Mouse (Mus musculus) neural tube, embryonic 14.5 days (tissue): ENCODE measurements around the gene Ugt1a7c. TPM values are rescaled to one million over a fixed set of nuclear protein-coding genes. Genes with fewer than 3 reads are reported as not detected.
"Not testable (repeated sequence)": the region's sequence is repeated elsewhere in the genome, so short reads cannot be mapped to it uniquely, and the experiment has no call there.

Experiments
- ATAC-seq: fragments of 200-750 bp; cut with Nextera tagmentation; 2 replicates; pipeline ENCODE4 v1.8.0; 2017; ENCODE audit warnings: low read depth, mild to moderate bottlenecking, moderate TSS enrichment, moderate library complexity
- H3K27ac ChIP-seq: fragments of 300-500 bp; sonication (generic); 2 replicates; pipeline ENCODE4 v1.5.1; 2014; ENCODE audit warnings: low read depth, mild to moderate bottlenecking, control low read depth, low read length, moderate library complexity, mixed read lengths
- H3K27me3 ChIP-seq: fragments of 300-500 bp; sonication (generic); 2 replicates; pipeline ENCODE4 v1.6.1; 2014; ENCODE audit warnings: low read length; ENCODE audit not compliant: control insufficient read depth, insufficient read depth
- H3K36me3 ChIP-seq: fragments of 300-500 bp; sonication (generic); 2 replicates; pipeline ENCODE4 v1.6.1; 2014; ENCODE audit warnings: low read length, mixed read lengths; ENCODE audit not compliant: control insufficient read depth, insufficient read depth
- H3K4me1 ChIP-seq: fragments of 300-500 bp; sonication (generic); 2 replicates; pipeline ENCODE4 v1.6.1; 2014; ENCODE audit warnings: low read length; ENCODE audit not compliant: control insufficient read depth, insufficient read depth
- H3K4me2 ChIP-seq: fragments of 300-500 bp; sonication (generic); 2 replicates; pipeline ENCODE4 v1.6.1; 2014; ENCODE audit warnings: mild to moderate bottlenecking, low read depth, low read length, control low read depth
- H3K4me3 ChIP-seq: fragments of 300-500 bp; sonication (generic); 2 replicates; pipeline ENCODE4 v1.5.1; 2014; ENCODE audit warnings: low read depth, low read length, control low read depth, mixed read lengths
- H3K9ac ChIP-seq: fragments of 300-500 bp; sonication (generic); replicated peaks from 2 replicates; pipeline ENCODE4 v1.6.1; 2014; ENCODE audit warnings: low read depth, mild to moderate bottlenecking, control low read depth, low read length, mixed read lengths
- H3K9me3 ChIP-seq: fragments of 300-500 bp; sonication (generic); 2 replicates; pipeline ENCODE4 v1.6.1; 2016; ENCODE audit warnings: low read length; ENCODE audit not compliant: control insufficient read depth
- WGBS: fragments of 180-500 bp; shearing (Covaris S2); extraction: QIAGEN DNeasy Blood & Tissue Kit; methylation state at CpG from one replicate; pipeline ENCODE4 v1.1.7; 2014; 5-methylcytosine and 5-hydroxymethylcytosine counted together
- polyA plus RNA-seq: library from polyadenylated mRNA; unstranded; fragments of >200 nt; fragmentation: Nextera tagmentation; extraction: Ambion mirVana; gene quantifications from 2 replicates; pipeline ENCODE4 v1.2.1, GENCODE M21; 2014

Ugt1a7c gene
- polyA plus RNA-seq: 0.32 and 1.1 TPM in 2 replicates

GRCm38 (mm10) chr1:88094941-88095492 lies at the start of gene Ugt1a7c:
TSS of gene Ugt1a7c (plus strand) at chr1:88095062.
- no peak within 1 kb of the TSS for H3K27ac ChIP-seq
- H3K4me3 ChIP-seq: no peak within 1 kb of the TSS
- H3K9me3 ChIP-seq: no peaks in the 10 kb centered on the region
- H3K4me1 ChIP-seq: no peaks in the 10 kb centered on the region
- no peak within 1 kb of the TSS for H3K4me2 ChIP-seq
- H3K36me3 ChIP-seq: no peaks in the 10 kb centered on the region
- 62% methylated on average over 10 of the region's 10 CpGs for WGBS
- no peaks in the 10 kb centered on the region for H3K27me3 ChIP-seq
- no peak within 1 kb of the TSS for H3K9ac ChIP-seq
- no peak for ATAC-seq

GRCm38 (mm10) chr1:88047408-88047807 lies 47.5 kb upstream of the Ugt1a7c start:
- H3K9me3 ChIP-seq, H3K27me3 ChIP-seq, ATAC-seq, H3K4me2 ChIP-seq, H3K4me3 ChIP-seq, H3K9ac ChIP-seq, H3K27ac ChIP-seq, H3K36me3 ChIP-seq, H3K4me1 ChIP-seq: not testable (repeated sequence)
- 91% methylated on average over 2 of the region's 2 CpGs for WGBS

- Histone ChIP-seq H3K4me3 (no peak within 1 kb of the TSS), H3K27ac (no peak within 1 kb of the TSS), H3K4me2 (no peak within 1 kb of the TSS), H3K27me3 (no peaks in the 10 kb centered on the region), H3K4me1 (no peaks in the 10 kb centered on the region), H3K9ac (no peak within 1 kb of the TSS), H3K9me3 (no peaks in the 10 kb centered on the region), H3K36me3 (no peaks in the 10 kb centered on the region)
- 88% methylated on average over 1 of the region's 1 CpGs for WGBS
- ATAC-seq: no peak
Measured at GRCm38 (mm10) chr1:88055088-88055487, 39.8 kb upstream of the Ugt1a7c start, which contains the start of gene Ugt1a10. TSS of gene Ugt1a10 (plus strand) at chr1:88055388.

- not testable (repeated sequence) for H3K4me1 ChIP-seq, ATAC-seq
- WGBS: 67% methylated on average over 1 of the region's 2 CpGs
Measured at GRCm38 (mm10) chr1:88066472-88067102, 28.3 kb upstream of the Ugt1a7c start.

GRCm38 (mm10) chr1:88070495-88070894 lies 24.4 kb upstream of the Ugt1a7c start, which contains the start of gene Ugt1a9:
TSS of gene Ugt1a9 (plus strand) at chr1:88070800.
- WGBS: 82% methylated on average over 2 of the region's 2 CpGs
- H3K9ac ChIP-seq: no peak within 1 kb of the TSS
- no peaks in the 10 kb centered on the region for H3K27me3 ChIP-seq
- H3K4me1 ChIP-seq: no peaks in the 10 kb centered on the region
- H3K4me3 ChIP-seq: no peak within 1 kb of the TSS
- H3K4me2 ChIP-seq: no peak within 1 kb of the TSS
- no peaks in the 10 kb centered on the region for H3K9me3 ChIP-seq
- no peak within 1 kb of the TSS for H3K27ac ChIP-seq
- no peak for ATAC-seq
- no peaks in the 10 kb centered on the region for H3K36me3 ChIP-seq

More at GRCm38 (mm10) chr1:88066472-88067102, 28.3 kb upstream of the Ugt1a7c start:
- H3K9ac ChIP-seq, H3K27me3 ChIP-seq, H3K4me3 ChIP-seq, H3K4me2 ChIP-seq, H3K36me3 ChIP-seq, H3K27ac ChIP-seq, H3K9me3 ChIP-seq: not testable (repeated sequence)

- no peak for ATAC-seq
- no peak overlapping the region for H3K4me3 ChIP-seq
- H3K4me1 ChIP-seq: no peaks in the 10 kb centered on the region
- no peaks in the 10 kb centered on the region for H3K27me3 ChIP-seq
- no peaks in the 10 kb centered on the region for H3K36me3 ChIP-seq
- no peak overlapping the region for H3K27ac ChIP-seq
- H3K9ac ChIP-seq: no peak overlapping the region
- 86% methylated on average over 4 of the region's 4 CpGs for WGBS
- no peak overlapping the region for H3K4me2 ChIP-seq
- no peaks in the 10 kb centered on the region for H3K9me3 ChIP-seq
Measured at GRCm38 (mm10) chr1:88070902-88071301, 24.0 kb upstream of the Ugt1a7c start.

GRCm38 (mm10) chr1:88074471-88074870 lies 20.4 kb upstream of the Ugt1a7c start:
- Histone ChIP-seq H3K27ac (no peak overlapping the region), H3K27me3 (no peaks in the 10 kb centered on the region), H3K36me3 (no peaks in the 10 kb centered on the region), H3K4me2 (no peak overlapping the region), H3K9ac (no peak overlapping the region), H3K9me3 (no peaks in the 10 kb centered on the region), H3K4me3 (no peak overlapping the region), H3K4me1 (no peaks in the 10 kb centered on the region)
- WGBS: 86% methylated on average over 2 of the region's 2 CpGs
- ATAC-seq: no peak

- Histone ChIP-seq H3K9ac (no peak overlapping the region), H3K9me3 (no peaks in the 10 kb centered on the region), H3K4me1 (no peaks in the 10 kb centered on the region), H3K36me3 (no peaks in the 10 kb centered on the region), H3K27ac (no peak overlapping the region), H3K27me3 (no peaks in the 10 kb centered on the region), H3K4me2 (no peak overlapping the region), H3K4me3 (no peak overlapping the region)
- WGBS: 88% methylated on average over 1 of the region's 1 CpGs
- ATAC-seq: no peak
Measured at GRCm38 (mm10) chr1:88077128-88077527, 17.7 kb upstream of the Ugt1a7c start.

- no peak overlapping the region for H3K4me2 ChIP-seq
- no peak for ATAC-seq
- H3K9ac ChIP-seq: no peak overlapping the region
- 93% methylated on average over 1 of the region's 1 CpGs for WGBS
- H3K27ac ChIP-seq: no peak overlapping the region
- no peaks in the 10 kb centered on the region for H3K27me3 ChIP-seq
- no peaks in the 10 kb centered on the region for H3K4me1 ChIP-seq
- H3K9me3 ChIP-seq: no peaks in the 10 kb centered on the region
- no peak overlapping the region for H3K4me3 ChIP-seq
- H3K36me3 ChIP-seq: no peaks in the 10 kb centered on the region
Measured at GRCm38 (mm10) chr1:88081670-88082069, 13.2 kb upstream of the Ugt1a7c start.
